Mouse (Mus musculus): Measurements from ENCODE around the gene 3110009E18Rik.

3110009E18Rik gene

GRCm38 (mm10) chr1:120195947-120196346 lies 75.0 kb downstream of the 3110009E18Rik start:
- DNase-seq (ENCODE audit: low read depth, low spot score) = no peak

- DNase-seq (ENCODE audit: low read depth, low spot score) = no peak
Measured at GRCm38 (mm10) chr1:120196724-120197123, 75.7 kb downstream of the 3110009E18Rik start.

GRCm38 (mm10) chr1:120197189-120197588 lies 76.2 kb downstream of the 3110009E18Rik start:
- DNase-seq (ENCODE audit: low read depth, low spot score) = peak; percentile 83

- no peak for DNase-seq (ENCODE audit: low read depth, low spot score)
Measured at GRCm38 (mm10) chr1:120198151-120198550, 77.2 kb downstream of the 3110009E18Rik start.

GRCm38 (mm10) chr1:120198942-120199341 lies 78.0 kb downstream of the 3110009E18Rik start:
- no peak for DNase-seq (ENCODE audit: low read depth, low spot score)

GRCm38 (mm10) chr1:120202542-120202941 lies 81.6 kb downstream of the 3110009E18Rik start:
- no peak for DNase-seq (ENCODE audit: low read depth, low spot score)

GRCm38 (mm10) chr1:120203836-120204235 lies 82.8 kb downstream of the 3110009E18Rik start:
- DNase-seq (ENCODE audit: low read depth, low spot score) = no peak

GRCm38 (mm10) chr1:120204834-120205233 lies 83.8 kb downstream of the 3110009E18Rik start:
- DNase-seq (ENCODE audit: low read depth, low spot score) = no peak

GRCm38 (mm10) chr1:120207568-120207967 lies 86.6 kb downstream of the 3110009E18Rik start:
- DNase-seq (ENCODE audit: low read depth, low spot score) = no peak

- no peak for DNase-seq (ENCODE audit: low read depth, low spot score)
Measured at GRCm38 (mm10) chr1:120208502-120209230, 87.7 kb downstream of the 3110009E18Rik start.

GRCm38 (mm10) chr1:120220841-120221240 lies 99.9 kb downstream of the 3110009E18Rik start:
- no peak for DNase-seq (ENCODE audit: low read depth, low spot score)

- DNase-seq (ENCODE audit: low read depth, low spot score) = no peak
Measured at GRCm38 (mm10) chr1:120221285-120221684, 100.3 kb downstream of the 3110009E18Rik start.

- DNase-seq (ENCODE audit: low read depth, low spot score) = no peak
Measured at GRCm38 (mm10) chr1:120223613-120224012, 102.6 kb downstream of the 3110009E18Rik start.

GRCm38 (mm10) chr1:120229723-120230471 lies 108.9 kb downstream of the 3110009E18Rik start:
- no peak for DNase-seq (ENCODE audit: low read depth, low spot score)

GRCm38 (mm10) chr1:120231334-120231733 lies 110.3 kb downstream of the 3110009E18Rik start:
- peak; percentile 11 for DNase-seq (ENCODE audit: low read depth, low spot score)

- no peak for DNase-seq (ENCODE audit: low read depth, low spot score)
Measured at GRCm38 (mm10) chr1:120232170-120232569, 111.2 kb downstream of the 3110009E18Rik start.

- no peak for DNase-seq (ENCODE audit: low read depth, low spot score)
Measured at GRCm38 (mm10) chr1:120235631-120236215, 114.7 kb downstream of the 3110009E18Rik start.

- DNase-seq (ENCODE audit: low read depth, low spot score) = no peak
Measured at GRCm38 (mm10) chr1:120236424-120236823, 115.4 kb downstream of the 3110009E18Rik start.

- DNase-seq (ENCODE audit: low read depth, low spot score) = no peak
Measured at GRCm38 (mm10) chr1:120237068-120237467, 116.1 kb downstream of the 3110009E18Rik start.
